Mouse (Mus musculus) heart, embryonic 12.5 days (tissue): ENCODE results near the gene Bcor. TPM values are rescaled to one million over a fixed set of nuclear protein-coding genes. Genes with fewer than 3 reads are reported as not detected.

ENCODE experiments used
- ATAC-seq: fragments of 200-750 bp; cut with Nextera tagmentation; 2 replicates; pipeline ENCODE4 v1.8.0; 2017; ENCODE audit warnings: moderate TSS enrichment, moderate library complexity; ENCODE audit not compliant: insufficient number of reproducible peaks, low FRiP score
- H3K27ac ChIP-seq: fragments of 300-500 bp; sonication (generic); 2 replicates; pipeline ENCODE4 v1.5.1; 2016; ENCODE audit warnings: mild to moderate bottlenecking, moderate library complexity; ENCODE audit not compliant: poor library complexity, severe bottlenecking
- H3K27me3 ChIP-seq: fragments of 300-500 bp; sonication (generic); replicated peaks from 2 replicates; pipeline ENCODE4 v1.6.1; 2016; ENCODE audit warnings: mild to moderate bottlenecking, moderate library complexity
- H3K36me3 ChIP-seq: fragments of 300-500 bp; sonication (generic); 2 replicates; pipeline ENCODE4 v1.6.1; 2016; ENCODE audit warnings: mild to moderate bottlenecking, moderate library complexity
- H3K4me1 ChIP-seq: fragments of 300-500 bp; sonication (generic); replicated peaks from 2 replicates; pipeline ENCODE4 v1.6.1; 2016; ENCODE audit warnings: mild to moderate bottlenecking
- H3K4me2 ChIP-seq: fragments of 300-500 bp; sonication (generic); 2 replicates; pipeline ENCODE4 v1.6.1; 2016; ENCODE audit warnings: mild to moderate bottlenecking, moderate library complexity
- H3K4me3 ChIP-seq: fragments of 300-500 bp; sonication (generic); 2 replicates; pipeline ENCODE4 v1.5.1; 2016; ENCODE audit warnings: mild to moderate bottlenecking
- H3K9ac ChIP-seq: fragments of 300-500 bp; sonication (generic); 2 replicates; pipeline ENCODE4 v1.6.1; 2016; ENCODE audit warnings: mild to moderate bottlenecking, moderate library complexity
- H3K9me3 ChIP-seq: fragments of 300-500 bp; sonication (generic); replicated peaks from 2 replicates; pipeline ENCODE4 v1.6.1; 2016; ENCODE audit warnings: mild to moderate bottlenecking, moderate library complexity
- WGBS: fragments of 180-500 bp; shearing (Covaris S2); methylation state at CpG from one replicate; pipeline ENCODE4 v1.1.7; 2016; 5-methylcytosine and 5-hydroxymethylcytosine counted together
- polyA plus RNA-seq: library from polyadenylated mRNA; unstranded; fragments of >200 nt; fragmentation: Nextera tagmentation; extraction: Ambion mirVana; gene quantifications from 2 replicates; pipeline ENCODE4 v1.2.1, GENCODE M21; 2016

Gene Bcor
- polyA plus RNA-seq, 1 experiment from 2014 or later, result 20.3 TPM

GRCm38 (mm10) chrX:12146263-12146662 lies 13.9 kb downstream of the Bcor start:
- H3K4me3 ChIP-seq, result no peak overlapping the region
- no peak overlapping the region for H3K9ac ChIP-seq
- H3K4me1 ChIP-seq, result peaks cover 23% of the 10 kb centered on the region
- peaks cover 38% of the 10 kb centered on the region for H3K27me3 ChIP-seq
- 68% methylated on average over 2 of the region's 2 CpGs for WGBS
- no peak overlapping the region for H3K4me2 ChIP-seq
- no peaks in the 10 kb centered on the region for H3K36me3 ChIP-seq
- no peak overlapping the region for H3K27ac ChIP-seq
- no peaks in the 10 kb centered on the region for H3K9me3 ChIP-seq
- no peak for ATAC-seq

DNA sequence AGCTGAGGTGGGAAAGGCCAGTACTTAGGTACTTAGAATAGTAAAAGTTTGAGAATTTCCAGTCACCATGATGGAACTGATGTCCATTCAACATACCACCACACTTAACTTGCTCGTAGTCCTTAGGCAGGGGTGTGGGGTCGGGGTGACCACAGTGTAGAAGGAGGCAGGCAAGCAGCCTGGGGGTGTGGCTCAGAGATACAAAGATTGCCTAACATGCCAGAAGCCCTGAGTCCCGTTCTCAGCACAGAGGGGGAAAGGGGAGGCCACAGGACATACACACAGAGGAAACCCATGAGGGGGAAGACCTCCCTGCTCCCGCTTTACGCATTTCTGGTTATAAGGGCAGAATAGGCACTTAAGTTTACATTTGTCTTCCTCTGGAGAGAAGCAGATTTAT lies 17.3 kb downstream of the Bcor start:
- peaks cover 43% of the 10 kb centered on the region for H3K27me3 ChIP-seq
- H3K4me2 ChIP-seq, result no peak overlapping the region

DNA sequence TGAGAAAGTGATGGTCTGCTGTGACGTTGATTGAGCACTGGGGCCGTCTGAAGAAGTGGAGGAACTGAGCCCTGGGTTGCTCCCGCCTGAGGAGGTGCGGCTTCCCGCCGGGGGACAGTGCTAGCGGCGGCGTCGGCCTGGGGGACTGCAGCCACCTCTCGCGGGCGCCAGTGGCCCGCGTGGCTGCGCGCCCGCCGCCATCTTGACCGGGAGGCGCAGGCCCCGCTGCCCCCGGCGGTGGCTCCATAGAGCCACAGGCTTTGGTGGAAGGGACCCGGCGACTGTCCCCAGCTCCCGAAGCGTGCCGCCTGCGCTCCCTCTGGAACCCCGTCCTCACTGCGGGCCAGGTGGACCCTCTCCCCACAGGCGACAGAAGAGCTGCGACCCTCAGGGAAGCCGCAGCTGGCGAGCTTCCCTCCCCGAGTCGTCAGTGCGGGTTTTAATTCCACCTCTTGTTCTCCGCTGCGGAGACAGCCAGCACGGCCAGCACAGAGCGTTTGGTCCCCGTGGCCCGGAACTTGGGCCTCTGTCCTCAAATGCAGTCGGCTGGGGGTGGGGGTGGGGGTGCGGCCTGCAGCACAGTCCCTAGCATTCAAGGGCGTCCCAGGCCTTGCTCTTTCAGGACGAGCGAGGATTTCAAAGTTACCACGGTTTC lies 19.9 kb downstream of the Bcor start:
- Histone ChIP-seq H3K4me1 (peaks cover 21% of the 10 kb centered on the region), H3K36me3 (no peaks in the 10 kb centered on the region), H3K4me3 (peak overlapping the region; percentile 39), H3K27me3 (peaks cover 56% of the 10 kb centered on the region), H3K9me3 (no peaks in the 10 kb centered on the region), H3K9ac (peak overlapping the region; percentile 79), H3K4me2 (peak overlapping the region; percentile 78), H3K27ac (peak overlapping the region; percentile 71)
- 3% methylated on average over 50 of the region's 51 CpGs for WGBS
- ATAC-seq, result peak; percentile 40; the same call in 1 of the 2 replicates

More for the DNA sequence above, 17.3 kb downstream of the Bcor start:
- peaks cover 21% of the 10 kb centered on the region for H3K4me1 ChIP-seq
- H3K4me3 ChIP-seq, result no peak overlapping the region
- H3K27ac ChIP-seq, result no peak overlapping the region
- 57% methylated on average over 5 of the region's 5 CpGs for WGBS
- no peaks in the 10 kb centered on the region for H3K36me3 ChIP-seq
- no peak for ATAC-seq
- H3K9ac ChIP-seq, result no peak overlapping the region
- no peaks in the 10 kb centered on the region for H3K9me3 ChIP-seq

DNA sequence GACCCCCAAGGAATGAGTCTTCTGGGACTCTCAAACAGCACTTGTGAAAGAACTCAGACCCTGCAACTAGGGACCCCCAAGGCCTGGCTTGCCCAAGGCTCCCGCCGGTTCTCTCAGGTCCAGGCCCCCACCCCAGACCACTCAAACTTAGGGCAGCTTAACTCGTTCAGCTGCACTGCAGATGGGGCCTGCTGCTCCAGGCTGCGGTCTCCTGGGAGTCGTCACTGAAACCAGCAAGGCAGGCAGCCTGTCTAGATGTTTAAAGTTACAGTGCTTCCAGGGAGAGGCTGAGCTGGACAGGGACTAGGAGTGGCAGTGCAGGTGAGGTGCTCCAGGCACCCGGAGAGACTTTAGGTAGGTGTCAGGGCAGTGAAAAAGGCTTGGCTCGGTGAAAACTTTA lies 21.9 kb downstream of the Bcor start:
- Histone ChIP-seq H3K4me1 (peaks cover 36% of the 10 kb centered on the region), H3K4me2 (0 out of 2 replicates have a peak overlapping the region, but pooled peaks have one; percentile 86), H3K9ac (no peak overlapping the region), H3K27ac (no peak overlapping the region), H3K27me3 (peaks cover 75% of the 10 kb centered on the region), H3K36me3 (no peaks in the 10 kb centered on the region), H3K4me3 (no peak overlapping the region), H3K9me3 (no peaks in the 10 kb centered on the region)
- 21% methylated on average over 7 of the region's 7 CpGs for WGBS
- ATAC-seq, result no peak

- peak overlapping the region; percentile 72 for H3K9ac ChIP-seq
- H3K4me1 ChIP-seq, result peaks cover 44% of the 10 kb centered on the region
- H3K27ac ChIP-seq, result peak overlapping the region; percentile 88
- H3K27me3 ChIP-seq, result peaks cover 83% of the 10 kb centered on the region
- 3% methylated on average over 25 of the region's 25 CpGs for WGBS
- H3K9me3 ChIP-seq, result no peaks in the 10 kb centered on the region
- peak overlapping the region; percentile 86 for H3K4me2 ChIP-seq
- no peak for ATAC-seq
- H3K36me3 ChIP-seq, result no peaks in the 10 kb centered on the region
- H3K4me3 ChIP-seq, result peak overlapping the region; percentile 50
Measured at GRCm38 (mm10) chrX:12137121-12137521, 23.0 kb downstream of the Bcor start.

- H3K4me3 ChIP-seq, result peak overlapping the region; percentile 50
- H3K27ac ChIP-seq, result peak overlapping the region; percentile 88
- H3K9ac ChIP-seq, result peak overlapping the region; percentile 72
- H3K4me2 ChIP-seq, result peak overlapping the region; percentile 86
- peak; percentile 20; the same call in 1 of the 2 replicates for ATAC-seq
- WGBS, result 1% methylated on average over 50 of the region's 50 CpGs
- H3K36me3 ChIP-seq, result no peaks in the 10 kb centered on the region
- peaks cover 44% of the 10 kb centered on the region for H3K4me1 ChIP-seq
- H3K9me3 ChIP-seq, result no peaks in the 10 kb centered on the region
- H3K27me3 ChIP-seq, result peaks cover 86% of the 10 kb centered on the region
Measured at GRCm38 (mm10) chrX:12136261-12137101, 23.7 kb downstream of the Bcor start.

GRCm38 (mm10) chrX:12135121-12136111 lies 24.7 kb downstream of the Bcor start:
- Histone ChIP-seq H3K9me3 (no peaks in the 10 kb centered on the region), H3K4me2 (peak overlapping the region; percentile 86), H3K27ac (peak overlapping the region; percentile 88), H3K4me3 (peak overlapping the region; percentile 50), H3K27me3 (peaks cover 94% of the 10 kb centered on the region), H3K36me3 (no peaks in the 10 kb centered on the region), H3K4me1 (peaks cover 52% of the 10 kb centered on the region), H3K9ac (peak overlapping the region; percentile 71)
- ATAC-seq, result peak; percentile 46; the same call in 1 of the 2 replicates
- WGBS, result under 1% methylated on average over 36 of the region's 75 CpGs

DNA sequence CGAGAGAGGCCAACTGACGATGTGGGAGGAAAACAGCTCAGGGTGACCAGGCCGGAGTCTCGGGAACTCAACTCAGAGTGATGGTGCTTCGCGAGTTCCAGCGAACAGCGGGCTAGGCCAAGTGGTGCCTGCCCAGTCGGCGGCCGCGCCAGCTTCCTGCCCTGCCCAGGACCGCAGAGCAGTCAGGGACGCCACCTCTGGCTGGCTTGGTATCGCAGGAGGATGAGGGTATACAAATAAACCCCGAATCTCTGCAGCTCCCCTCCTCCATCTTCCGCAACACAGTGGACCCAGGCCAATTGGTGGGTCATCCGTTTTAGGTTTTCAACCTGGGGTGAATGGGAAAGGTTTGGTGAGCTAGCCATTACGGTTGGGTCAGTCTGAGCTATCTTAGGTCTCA lies 25.6 kb downstream of the Bcor start:
- peak; percentile 68 for ATAC-seq
- peak overlapping the region; percentile 86 for H3K4me2 ChIP-seq
- H3K4me1 ChIP-seq, result peaks cover 61% of the 10 kb centered on the region
- peak overlapping the region; percentile 71 for H3K9ac ChIP-seq
- peak overlapping the region; percentile 88 for H3K27ac ChIP-seq
- H3K9me3 ChIP-seq, result no peaks in the 10 kb centered on the region
- 2% methylated on average over 19 of the region's 19 CpGs for WGBS
- peaks cover 94% of the 10 kb centered on the region for H3K27me3 ChIP-seq
- peak overlapping the region; percentile 50 for H3K4me3 ChIP-seq
- H3K36me3 ChIP-seq, result no peaks in the 10 kb centered on the region

GRCm38 (mm10) chrX:12133836-12134431 lies 26.2 kb downstream of the Bcor start:
- ATAC-seq, result no peak
- Histone ChIP-seq H3K27me3 (peaks cover 94% of the 10 kb centered on the region), H3K9ac (peak overlapping the region; percentile 69), H3K4me3 (peak overlapping the region; percentile 50), H3K4me2 (peak overlapping the region; percentile 86), H3K27ac (peak overlapping the region; percentile 88), H3K9me3 (no peaks in the 10 kb centered on the region), H3K36me3 (no peaks in the 10 kb centered on the region), H3K4me1 (peaks cover 61% of the 10 kb centered on the region)
- WGBS, result 3% methylated on average over 18 of the region's 21 CpGs

- Histone ChIP-seq H3K4me2 (peak overlapping the region; percentile 86), H3K36me3 (no peaks in the 10 kb centered on the region), H3K4me3 (peak overlapping the region; percentile 50), H3K9me3 (no peaks in the 10 kb centered on the region), H3K27ac (peak overlapping the region; percentile 88), H3K27me3 (peaks cover 94% of the 10 kb centered on the region), H3K4me1 (peaks cover 63% of the 10 kb centered on the region), H3K9ac (peak overlapping the region; percentile 69)
- WGBS, result 1% methylated on average over 48 of the region's 49 CpGs
- peak; percentile 58 for ATAC-seq
Measured at GRCm38 (mm10) chrX:12133178-12133835, 26.8 kb downstream of the Bcor start.
